Mouse (Mus musculus) limb, embryonic 12.5 days (tissue): ENCODE results near the gene Slx4. TPM values are rescaled to one million over a fixed set of nuclear protein-coding genes. Genes with fewer than 3 reads are reported as not detected.
"Not testable (repeated sequence)": the region's sequence is repeated elsewhere in the genome, so short reads cannot be mapped to it uniquely, and the experiment has no call there.

Experiments
- ATAC-seq: fragments of 200-750 bp; cut with Nextera tagmentation; 2 replicates; pipeline ENCODE4 v1.8.0; 2017; ENCODE audit warnings: low read depth, moderate TSS enrichment; ENCODE audit not compliant: insufficient number of reproducible peaks, insufficient read depth, low FRiP score, low TSS enrichment
- H3K27ac ChIP-seq: fragments of 300-500 bp; sonication (generic); 2 replicates; pipeline ENCODE4 v1.5.1; 2016; ENCODE audit warnings: mild to moderate bottlenecking, moderate library complexity
- H3K27me3 ChIP-seq: fragments of 300-500 bp; sonication (generic); 2 replicates; pipeline ENCODE4 v1.6.1; 2016; ENCODE audit warnings: mild to moderate bottlenecking, moderate library complexity
- H3K36me3 ChIP-seq: fragments of 300-500 bp; sonication (generic); 2 replicates; pipeline ENCODE4 v1.6.1; 2016; ENCODE audit warnings: mild to moderate bottlenecking, moderate library complexity
- H3K4me1 ChIP-seq: fragments of 300-500 bp; sonication (generic); replicated peaks from 2 replicates; pipeline ENCODE4 v1.6.1; 2016
- H3K4me2 ChIP-seq: fragments of 300-500 bp; sonication (generic); 2 replicates; pipeline ENCODE4 v1.6.1; 2016; ENCODE audit warnings: mild to moderate bottlenecking, moderate library complexity
- H3K4me3 ChIP-seq: fragments of 300-500 bp; sonication (generic); replicated peaks from 2 replicates; pipeline ENCODE4 v1.5.1; 2016; ENCODE audit warnings: mild to moderate bottlenecking
- H3K9ac ChIP-seq: fragments of 300-500 bp; sonication (generic); replicated peaks from 2 replicates; pipeline ENCODE4 v1.6.1; 2016; ENCODE audit warnings: mild to moderate bottlenecking, moderate library complexity
- H3K9me3 ChIP-seq: fragments of 300-500 bp; sonication (generic); 2 replicates; pipeline ENCODE4 v1.6.1; 2016; ENCODE audit warnings: mild to moderate bottlenecking, moderate library complexity
- WGBS: fragments of 180-500 bp; shearing (Covaris S2); methylation state at CpG from one replicate; pipeline ENCODE4 v1.1.7; 2016; 5-methylcytosine and 5-hydroxymethylcytosine counted together
- polyA plus RNA-seq: library from polyadenylated mRNA; unstranded; fragments of >200 nt; fragmentation: Nextera tagmentation; extraction: Ambion mirVana; gene quantifications from 2 replicates; pipeline ENCODE4 v1.2.1, GENCODE M21; 2016

Gene Slx4
- polyA plus RNA-seq, 1 experiment from 2014 or later = 23.1 TPM

- no peaks in the 10 kb centered on the region for H3K36me3 ChIP-seq
- no peak overlapping the region for H3K27ac ChIP-seq
- H3K9ac ChIP-seq = no peak overlapping the region
- H3K4me1 ChIP-seq = no peaks in the 10 kb centered on the region
- H3K4me2 ChIP-seq = no peak overlapping the region
- 78% methylated on average over 4 of the region's 4 CpGs for WGBS
- no peak for ATAC-seq
- H3K4me3 ChIP-seq = no peak overlapping the region
- H3K9me3 ChIP-seq = no peaks in the 10 kb centered on the region
- H3K27me3 ChIP-seq = no peaks in the 10 kb centered on the region
Observed at GRCm38 (mm10) chr16:4012882-4013570, 9.5 kb upstream of the Slx4 start.

- peaks cover 98% of the 10 kb centered on the region for H3K36me3 ChIP-seq
- WGBS = 88% methylated on average over 4 of the region's 4 CpGs
- ATAC-seq = no peak
Observed at GRCm38 (mm10) chr16:3988410-3988809, 15.2 kb downstream of the Slx4 start.

GRCm38 (mm10) chr16:3983146-3983700 lies 20.3 kb downstream of the Slx4 start:
- Histone ChIP-seq H3K27ac (no peak overlapping the region), H3K27me3 (no peaks in the 10 kb centered on the region), H3K4me3 (no peak overlapping the region), H3K9me3 (no peaks in the 10 kb centered on the region), H3K36me3 (peaks cover 100% of the 10 kb centered on the region), H3K9ac (no peak overlapping the region), H3K4me2 (no peak overlapping the region), H3K4me1 (no peaks in the 10 kb centered on the region)
- 82% methylated on average over 7 of the region's 7 CpGs for WGBS
- no peak for ATAC-seq

More at GRCm38 (mm10) chr16:3988410-3988809, 15.2 kb downstream of the Slx4 start:
- Histone ChIP-seq H3K4me1 (no peaks in the 10 kb centered on the region), H3K9me3 (no peaks in the 10 kb centered on the region), H3K27me3 (no peaks in the 10 kb centered on the region), H3K4me2 (no peak overlapping the region), H3K27ac (no peak overlapping the region), H3K4me3 (no peak overlapping the region), H3K9ac (no peak overlapping the region)

- no peak for ATAC-seq
- WGBS = 94% methylated on average over 4 of the region's 4 CpGs
- H3K27ac ChIP-seq = no peak overlapping the region
- no peaks in the 10 kb centered on the region for H3K9me3 ChIP-seq
- H3K4me2 ChIP-seq = no peak overlapping the region
- H3K36me3 ChIP-seq = peaks cover 98% of the 10 kb centered on the region
- H3K9ac ChIP-seq = no peak overlapping the region
- no peaks in the 10 kb centered on the region for H3K27me3 ChIP-seq
- H3K4me3 ChIP-seq = no peak overlapping the region
- no peaks in the 10 kb centered on the region for H3K4me1 ChIP-seq
Observed at GRCm38 (mm10) chr16:3982173-3982572, 21.4 kb downstream of the Slx4 start.

- ATAC-seq = no peak
- no peaks in the 10 kb centered on the region for H3K27me3 ChIP-seq
- H3K9me3 ChIP-seq = no peaks in the 10 kb centered on the region
- H3K9ac ChIP-seq = no peak overlapping the region
- no peak overlapping the region for H3K4me2 ChIP-seq
- H3K4me1 ChIP-seq = no peaks in the 10 kb centered on the region
- peaks cover 44% of the 10 kb centered on the region for H3K36me3 ChIP-seq
- no peak overlapping the region for H3K4me3 ChIP-seq
- no peak overlapping the region for H3K27ac ChIP-seq
- 43% methylated on average over 3 of the region's 3 CpGs for WGBS
Observed at GRCm38 (mm10) chr16:3976712-3977111, 26.9 kb downstream of the Slx4 start.

- WGBS = 71% methylated on average over 4 of the region's 4 CpGs
- H3K4me3 ChIP-seq = no peak within 1 kb of the TSS
- H3K4me1 ChIP-seq = no peaks in the 10 kb centered on the region
- no peak within 1 kb of the TSS for H3K27ac ChIP-seq
- H3K9me3 ChIP-seq = no peaks in the 10 kb centered on the region
- H3K9ac ChIP-seq = no peak within 1 kb of the TSS
- no peaks in the 10 kb centered on the region for H3K27me3 ChIP-seq
- no peak within 1 kb of the TSS for H3K4me2 ChIP-seq
- ATAC-seq = no peak
- H3K36me3 ChIP-seq = peaks cover 39% of the 10 kb centered on the region
Observed at GRCm38 (mm10) chr16:3976251-3976671, 27.3 kb downstream of the Slx4 start, which contains the start of gene Nlrc3. TSS of gene Nlrc3 (minus strand) at chr16:3976632.

- peaks cover 33% of the 10 kb centered on the region for H3K36me3 ChIP-seq
- no peak overlapping the region for H3K9ac ChIP-seq
- no peaks in the 10 kb centered on the region for H3K9me3 ChIP-seq
- WGBS = 85% methylated on average over 7 of the region's 7 CpGs
- H3K27me3 ChIP-seq = no peaks in the 10 kb centered on the region
- 0 out of 2 replicates have a peak, but pooled peaks have one; percentile 26 for ATAC-seq
- no peak overlapping the region for H3K4me3 ChIP-seq
- H3K27ac ChIP-seq = no peak overlapping the region
- no peaks in the 10 kb centered on the region for H3K4me1 ChIP-seq
- H3K4me2 ChIP-seq = no peak overlapping the region
Observed at GRCm38 (mm10) chr16:3975658-3976057, 27.9 kb downstream of the Slx4 start.

- not testable (repeated sequence) for H3K27ac ChIP-seq, H3K4me3 ChIP-seq, H3K9ac ChIP-seq, H3K4me2 ChIP-seq, ATAC-seq, H3K4me1 ChIP-seq, H3K27me3 ChIP-seq, H3K9me3 ChIP-seq
- 92% methylated on average over 19 of the region's 19 CpGs for WGBS
- peaks cover 21% of the 10 kb centered on the region for H3K36me3 ChIP-seq
Observed at GRCm38 (mm10) chr16:3974456-3974855, 29.1 kb downstream of the Slx4 start.

- Histone ChIP-seq H3K4me1 (no peaks in the 10 kb centered on the region), H3K36me3 (no peaks in the 10 kb centered on the region), H3K27ac (no peak overlapping the region), H3K4me2 (no peak overlapping the region), H3K9me3 (no peaks in the 10 kb centered on the region), H3K9ac (no peak overlapping the region), H3K4me3 (no peak overlapping the region), H3K27me3 (no peaks in the 10 kb centered on the region)
- WGBS = 92% methylated on average over 3 of the region's 3 CpGs
- ATAC-seq = no peak
Observed at GRCm38 (mm10) chr16:3965534-3965933, 38.0 kb downstream of the Slx4 start.

- H3K27me3 ChIP-seq = no peaks in the 10 kb centered on the region
- no peaks in the 10 kb centered on the region for H3K36me3 ChIP-seq
- 78% methylated on average over 10 of the region's 10 CpGs for WGBS
- no peak overlapping the region for H3K9ac ChIP-seq
- no peaks in the 10 kb centered on the region for H3K9me3 ChIP-seq
- no peak for ATAC-seq
- H3K4me1 ChIP-seq = no peaks in the 10 kb centered on the region
- no peak overlapping the region for H3K27ac ChIP-seq
- H3K4me2 ChIP-seq = no peak overlapping the region
- H3K4me3 ChIP-seq = no peak overlapping the region
Observed at GRCm38 (mm10) chr16:3964990-3965389, 38.6 kb downstream of the Slx4 start.

GRCm38 (mm10) chr16:3959261-3959660 lies 44.3 kb downstream of the Slx4 start:
- no peak for ATAC-seq
- Histone ChIP-seq H3K36me3 (no peaks in the 10 kb centered on the region), H3K9ac (no peak overlapping the region), H3K4me2 (no peak overlapping the region), H3K27me3 (no peaks in the 10 kb centered on the region), H3K4me3 (no peak overlapping the region), H3K9me3 (no peaks in the 10 kb centered on the region), H3K27ac (no peak overlapping the region), H3K4me1 (no peaks in the 10 kb centered on the region)
- 63% methylated on average over 2 of the region's 2 CpGs for WGBS

GRCm38 (mm10) chr16:3956369-3956768 lies 47.2 kb downstream of the Slx4 start:
- Histone ChIP-seq H3K27me3 (no peaks in the 10 kb centered on the region), H3K4me1 (no peaks in the 10 kb centered on the region), H3K27ac (no peak overlapping the region), H3K36me3 (no peaks in the 10 kb centered on the region), H3K4me3 (no peak overlapping the region), H3K9me3 (no peaks in the 10 kb centered on the region), H3K4me2 (no peak overlapping the region), H3K9ac (no peak overlapping the region)
- 85% methylated on average over 6 of the region's 6 CpGs for WGBS
- no peak for ATAC-seq
